Mouse (Mus musculus) C2C12 (cell line): Measurements from ENCODE around the gene Ppil4.

Experiments used
- CTCF ChIP-seq: IDR thresholded peaks from one replicate; pipeline ENCODE4 v1.5.1; 2011; ENCODE audit not compliant: control insufficient read depth, insufficient read depth, insufficient read length
- FOSL1 ChIP-seq: IDR thresholded peaks from one replicate; pipeline ENCODE4 v1.8.0; 2011; ENCODE audit warnings: mild to moderate bottlenecking, low read length; ENCODE audit not compliant: poor library complexity, insufficient read depth, severe bottlenecking

- no peak for TF ChIP-seq CTCF
- no peak for TF ChIP-seq FOSL1
These were observed 72.1 kb downstream of the Ppil4 start for GRCm38 (mm10) chr10:7864806-7865205.
